ENCODE assay signal across 16 mouse cellular contexts in genomic region chr16:31875391-31875790, GRCm38 (mm10). TPM values are rescaled to one million over a fixed set of nuclear protein-coding genes. Genes with fewer than 3 reads are reported as not detected.
"Had no signal": no experiment of that assay in that cellular context is flagged by ENCODE, and none has a peak within 500 bp of the region (broad histone marks: within the 10 kb centered on the region; RNA-seq: fewer than 3 reads in every experiment).

No protein-coding gene starts in this region.

- ATAC-seq: midbrain, embryonic 16.5 days had no signal

- H3K4me1 ChIP-seq: midbrain, embryonic 12.5 days had no signal

- DNase-seq: liver, embryonic 13.5 days; lung, adult 2 months; lung, postnatal 14 days; lung, postnatal 4 days; thymus, adult 18-20 months; thymus, postnatal 36 days had no signal

- H3K4me2 ChIP-seq: liver, embryonic 13.5 days; midbrain, embryonic 12.5 days had no signal

- H3K27ac ChIP-seq: kidney, postnatal 0 days; liver, embryonic 13.5 days; midbrain, embryonic 12.5 days had no signal

- H3K9me3 ChIP-seq: liver, embryonic 13.5 days; midbrain, embryonic 12.5 days had no signal

- H3K4me3 ChIP-seq: liver, embryonic 13.5 days; midbrain, embryonic 12.5 days had no signal

- H3K9ac ChIP-seq: liver, embryonic 13.5 days; midbrain, embryonic 12.5 days had no signal

RNA-seq across cellular contexts. Expression of gene Meltf, which starts 3.2 kb away (rescaled TPM):
- total RNA-seq: liver, adult 2 months; megakaryocyte progenitor cell, adult 5-6 weeks; megakaryocyte-erythroid progenitor cell, adult 5-6 weeks; monocyte, adult 5-6 weeks had no signal
- polyA plus RNA-seq: kidney, embryonic 14.5 days; liver, adult 2 months; neural tube, embryonic 11.5 days; small intestine, adult 2 months had no signal

RNA-seq across cellular contexts. Expression of gene Pigz, which starts 58.3 kb away (rescaled TPM):
- total RNA-seq: megakaryocyte progenitor cell, adult 5-6 weeks; megakaryocyte-erythroid progenitor cell, adult 5-6 weeks; monocyte, adult 5-6 weeks had no signal
